In genomic region chr5:105732433-105732891, GRCm38 (mm10) we compare ENCODE assay signal across 7 mouse cellular contexts. TPM values are rescaled to one million over a fixed set of nuclear protein-coding genes. Genes with fewer than 3 reads are reported as not detected.
DNase-seq lines count a peak whose midpoint lies in the region; ATAC-seq and TF ChIP-seq lines count a peak whose summit lies in the region.

No protein-coding gene starts in this region.

- TF ChIP-seq CTCF in stomach, postnatal 0 days (IDR thresholded peaks at IDR 0.05; ENCODE audit: low read depth) = no peak

- TF ChIP-seq EP300 in stomach, postnatal 0 days (optimal IDR thresholded peaks at IDR 0.05) = no peak

- H3K27me3 ChIP-seq in heart, embryonic 13.5 days (replicated peaks) = peaks cover 37% of the 10 kb centered on the region
- no peaks in the 10 kb centered on the region for H3K27me3 ChIP-seq in stomach, postnatal 0 days (ENCODE audit: control insufficient read depth, insufficient read depth, low read length)

- peak overlapping the region; percentile 64 for H3K4me3 ChIP-seq in heart, embryonic 13.5 days
- peak overlapping the region; percentile 58 for H3K4me3 ChIP-seq in stomach, postnatal 0 days (ENCODE audit: low read depth, low read length)

- peak; percentile 34 for DNase-seq in NIH3T3 (ENCODE audit: low read depth)
- peak; percentile 30 for DNase-seq in embryo, embryonic 11 days
- DNase-seq in kidney, postnatal 14 days = peak; percentile 66
- peak; percentile 59 for DNase-seq in stomach, postnatal 0 days (ENCODE audit: low spot score)
- no peak for DNase-seq in right cerebral cortex, adult 2 months (ENCODE audit: low spot score in 2 of 2)

- peaks cover 25% of the 10 kb centered on the region for H3K4me1 ChIP-seq in heart, embryonic 13.5 days
- H3K4me1 ChIP-seq in stomach, postnatal 0 days (replicated peaks; ENCODE audit: control insufficient read depth, insufficient read depth) = no peaks in the 10 kb centered on the region

- H3K9me3 ChIP-seq in heart, embryonic 13.5 days = no peaks in the 10 kb centered on the region
- H3K9me3 ChIP-seq in stomach, postnatal 0 days (ENCODE audit: control insufficient read depth, low read length) = no peaks in the 10 kb centered on the region

- H3K4me2 ChIP-seq in heart, embryonic 13.5 days = peak overlapping the region; percentile 90
- H3K4me2 ChIP-seq in stomach, postnatal 0 days (replicated peaks; ENCODE audit: low read depth) = peak overlapping the region; percentile 90

- peak overlapping the region; percentile 80 for H3K9ac ChIP-seq in heart, embryonic 13.5 days
- H3K9ac ChIP-seq in stomach, postnatal 0 days (ENCODE audit: low read length) = peak overlapping the region; percentile 72

- WGBS in heart, embryonic 13.5 days = 25% methylated on average over 11 of the region's 11 CpGs
- WGBS in stomach, postnatal 0 days = 17% methylated on average over 11 of the region's 11 CpGs

- H3K36me3 ChIP-seq in heart, embryonic 13.5 days = no peaks in the 10 kb centered on the region
- H3K36me3 ChIP-seq in stomach, postnatal 0 days (ENCODE audit: control insufficient read depth, insufficient read depth, low read length) = no peaks in the 10 kb centered on the region

- ATAC-seq in heart, embryonic 13.5 days (ENCODE audit: extremely low read depth, insufficient number of reproducible peaks, low FRiP score, low TSS enrichment) = no peak; the same call in 1 of the 2 replicates
- peak; percentile 54 for ATAC-seq in megakaryocyte, adult 5-6 weeks (ENCODE audit: poor library complexity, severe bottlenecking)
- peak; percentile 67 for ATAC-seq in stomach, postnatal 0 days (ENCODE audit: low FRiP score, low TSS enrichment)

- H3K27ac ChIP-seq in heart, embryonic 13.5 days (replicated peaks) = no peak overlapping the region
- H3K27ac ChIP-seq in stomach, postnatal 0 days (replicated peaks) = peak overlapping the region; percentile 67

RNA-seq across cellular contexts. Expression of gene Lrrc8d, which starts 32.7 kb away (rescaled TPM):
- 7.6 and 9.0 TPM in 2 replicates for polyA plus RNA-seq in heart, embryonic 13.5 days (2015; fragmentation: Nextera tagmentation; extraction: Ambion mirVana)
- 79.7 and 88.1 TPM in 2 replicates for total RNA-seq in megakaryocyte, adult 5-6 weeks (2015)
- 38.6 and 50.0 TPM in 2 replicates for total RNA-seq in megakaryocyte, adult 5-6 weeks (2017)
- polyA plus RNA-seq in stomach, postnatal 0 days (2015; fragmentation: Nextera tagmentation; extraction: Ambion mirVana) = 10.2 and 10.7 TPM in 2 replicates

Comparison
In these comparisons a context has a peak if more than half of its experiments do, and no peak if none do; other contexts are left out.
1. DNase-seq: peak in NIH3T3 (single experiment), embryo, embryonic 11 days (single experiment), kidney, postnatal 14 days (single experiment) and stomach, postnatal 0 days (single experiment); none in right cerebral cortex, adult 2 months (0 of 2).